Mouse (Mus musculus) spleen, postnatal 14 days (tissue): ENCODE measurements around the gene 2410015M20Rik.
"Not testable (repeated sequence)": the region's sequence is repeated elsewhere in the genome, so short reads cannot be mapped to it uniquely, and the experiment has no call there.

Experiments used
- DNase-seq, 2 experiments: peaks; one replicate each; pipeline ENCODE4 v3.0.0; 2021 to 2022; ENCODE audit warnings: low spot score in 2 of 2

2410015M20Rik gene

GRCm38 (mm10) chr17:56609452-56610171 lies at the start of gene 2410015M20Rik:
2410015M20Rik (minus strand) TSS chr17:56609771.
- DNase-seq = peak; percentile 83 to 90

- DNase-seq = no peak
Observed at GRCm38 (mm10) chr17:56656171-56656570, 46.6 kb upstream of the 2410015M20Rik start.

- DNase-seq = no peak
Observed at GRCm38 (mm10) chr17:56655311-56655710, 45.7 kb upstream of the 2410015M20Rik start.

GRCm38 (mm10) chr17:56654771-56655170 lies 45.2 kb upstream of the 2410015M20Rik start:
- no peak for DNase-seq

GRCm38 (mm10) chr17:56651801-56652200 lies 42.2 kb upstream of the 2410015M20Rik start:
- no peak for DNase-seq

GRCm38 (mm10) chr17:56647546-56647945 lies 38.0 kb upstream of the 2410015M20Rik start:
- DNase-seq = no peak

- no peak for DNase-seq
Observed at GRCm38 (mm10) chr17:56643237-56643636, 33.7 kb upstream of the 2410015M20Rik start.

- peak in 1 of 2 experiments; percentile 56 for DNase-seq
Observed at GRCm38 (mm10) chr17:56634023-56634422, 24.5 kb upstream of the 2410015M20Rik start.

- DNase-seq = no peak
Observed at GRCm38 (mm10) chr17:56631807-56632206, 22.2 kb upstream of the 2410015M20Rik start.

- DNase-seq = not testable (repeated sequence)
Observed at GRCm38 (mm10) chr17:56629800-56630781, 20.5 kb upstream of the 2410015M20Rik start.

GRCm38 (mm10) chr17:56627530-56628277 lies 18.1 kb upstream of the 2410015M20Rik start, which contains the start of gene Catsperd:
Catsperd (plus strand) TSS chr17:56628143.
- DNase-seq = no peak

- DNase-seq = peak; percentile 87 to 97
Observed at GRCm38 (mm10) chr17:56626754-56627470, 17.3 kb upstream of the 2410015M20Rik start, which contains the start of gene Lonp1. Lonp1 (minus strand) TSS chr17:56626887.

GRCm38 (mm10) chr17:56626260-56626659 lies 16.7 kb upstream of the 2410015M20Rik start:
- no peak for DNase-seq

GRCm38 (mm10) chr17:56625495-56625894 lies 15.9 kb upstream of the 2410015M20Rik start:
- no peak for DNase-seq

- no peak for DNase-seq
Observed at GRCm38 (mm10) chr17:56617628-56618027, 8.1 kb upstream of the 2410015M20Rik start.

GRCm38 (mm10) chr17:56616725-56617124 lies 7.2 kb upstream of the 2410015M20Rik start:
- DNase-seq = no peak

GRCm38 (mm10) chr17:56615792-56616191 lies 6.2 kb upstream of the 2410015M20Rik start:
- DNase-seq = no peak

GRCm38 (mm10) chr17:56615136-56615784 lies 5.7 kb upstream of the 2410015M20Rik start:
- no peak for DNase-seq

GRCm38 (mm10) chr17:56614391-56615135 lies 5.0 kb upstream of the 2410015M20Rik start:
- DNase-seq = no peak

GRCm38 (mm10) chr17:56613893-56614292 lies 4.3 kb upstream of the 2410015M20Rik start:
- DNase-seq = not testable (repeated sequence)
